Mouse (Mus musculus): Measurements from ENCODE around the gene Trap1. TPM values are rescaled to one million over a fixed set of nuclear protein-coding genes. Genes with fewer than 3 reads are reported as not detected.

Gene Trap1
- 100 to 1,000 TPM; 138 to 154 TPM for total RNA-seq (2021)
- 124 and 167 TPM in 2 replicates for polyA plus RNA-seq (2012; rRNA removed)
- long read RNA-seq, transcript Trap1-201 (18 exons, 2,320 nt): major isoform, 147 of 164 reads
- long read RNA-seq, partial matches to known transcripts: 10 of 164 reads
- long read RNA-seq, other reads (novel, unspliced or antisense): 7 of 164 reads

DNA sequence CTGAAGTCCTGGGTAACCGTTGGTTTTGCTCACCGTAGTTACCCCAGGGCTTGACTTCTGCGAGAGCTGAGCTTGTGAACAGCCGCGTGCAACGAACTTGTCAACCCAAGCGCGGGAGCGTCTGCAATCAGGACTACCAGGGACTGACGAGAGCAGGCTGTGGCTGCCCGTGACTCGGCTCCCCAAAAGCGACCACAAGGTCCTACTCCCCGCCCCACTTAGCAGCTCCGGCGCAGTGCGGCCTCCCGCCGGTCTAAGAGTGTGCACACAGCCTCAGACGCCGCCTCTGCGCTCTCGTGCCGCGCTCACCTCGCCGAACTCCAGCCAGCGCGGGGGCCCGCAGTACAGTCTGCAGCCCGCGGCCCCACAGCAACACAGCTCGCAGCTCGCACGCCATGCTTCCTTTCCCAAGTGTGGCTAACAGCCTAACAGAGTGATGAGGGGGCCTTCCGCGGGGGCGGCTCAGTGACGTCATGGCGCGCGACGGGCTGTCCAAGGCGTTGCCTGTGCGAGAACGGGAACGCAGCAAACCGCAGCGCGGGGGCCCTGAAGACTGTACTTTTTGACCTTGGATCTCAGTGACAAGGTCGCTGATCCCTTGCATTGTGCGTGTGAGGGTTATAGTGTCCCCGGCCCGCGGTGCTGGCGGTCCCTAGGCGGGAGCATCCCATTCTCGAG, at the start of gene Trap1:
Gene Trap1, minus strand, starts transcription at position 444 of the 678 bp plus-strand sequence.
- Histone ChIP-seq H3K4me1 (ENCODE audit: control insufficient read depth, insufficient read depth, low read length) (no peaks in the 10 kb centered on the region), H3K27me3 (ENCODE audit: control insufficient read depth, insufficient read depth, low read length) (no peaks in the 10 kb centered on the region), H3K27ac (peak within 1 kb of the TSS; percentile 95), H3K4me3 (peak within 1 kb of the TSS; percentile 100), H3K79me2 (replicated peaks; ENCODE audit: control insufficient read depth, insufficient read depth, low read length) (no peaks in the 10 kb centered on the region), H3K9ac (ENCODE audit: low read depth, low read length) (peak within 1 kb of the TSS; percentile 92), H3K36me3 (ENCODE audit: control insufficient read depth, insufficient read depth, low read length) (no peaks in the 10 kb centered on the region)
- DNase-seq: peak; percentile 94 to 98
- intact Hi-C loops (cut with DNase I): loop anchor here (5.0 kb wide), 2 partner anchors 135 to 190 kb away; partner anchors contain the start of gene Crebbp
- peak; percentile 77 for TF ChIP-seq POLR2A (IDR thresholded peaks at IDR 0.05; ENCODE audit: insufficient read depth, low read depth, low read length)
- peak; percentile 73; the same call in 1 of the 2 replicates for TF ChIP-seq EP300 (IDR thresholded peaks at IDR 0.05; ENCODE audit: insufficient read depth, low read depth, low read length)
- no peak for TF ChIP-seq CTCF (IDR thresholded peaks at IDR 0.05)
- under 1% methylated on average over 58 of the region's 58 CpGs for WGBS

- TF ChIP-seq EP300 (IDR thresholded peaks at IDR 0.05; ENCODE audit: insufficient read depth, low read depth, low read length) (no peak), POLR2A (IDR thresholded peaks at IDR 0.05; ENCODE audit: insufficient read depth, low read depth, low read length) (no peak)
- peaks cover 3% of the 10 kb centered on the region for H3K36me3 ChIP-seq (ENCODE audit: control insufficient read depth, insufficient read depth, low read length)
- intact Hi-C loops (cut with DNase I): no loop called here
Measured at GRCm38 (mm10) chr16:4117072-4117471, 39.4 kb upstream of the Trap1 start.

DNA sequence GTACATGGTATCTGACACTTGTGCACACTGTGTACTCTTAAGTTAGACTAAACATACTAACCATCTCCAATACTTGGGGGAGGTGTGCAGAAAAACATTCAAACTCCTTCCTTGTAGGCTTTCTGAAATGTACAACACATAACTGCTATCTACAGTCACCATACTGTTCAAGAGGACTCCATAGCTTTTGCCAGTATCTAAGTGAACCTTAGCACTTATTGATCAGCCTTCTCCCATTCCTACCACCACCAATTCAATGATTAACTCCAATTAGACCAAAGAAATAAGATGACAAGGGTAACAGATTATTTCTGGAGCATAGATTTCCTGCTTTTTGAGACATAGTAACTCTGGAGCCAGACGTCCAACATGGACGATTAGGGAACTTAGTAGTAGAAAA, 22.7 kb upstream of the Trap1 start:
- no peak overlapping the region for H3K9ac ChIP-seq (ENCODE audit: low read depth, low read length)
- DNase-seq: no peak
- no peaks in the 10 kb centered on the region for H3K4me1 ChIP-seq (ENCODE audit: control insufficient read depth, insufficient read depth, low read length)
- TF ChIP-seq POLR2A (IDR thresholded peaks at IDR 0.05; ENCODE audit: insufficient read depth, low read depth, low read length): no peak
- no peak overlapping the region for H3K27ac ChIP-seq
- H3K79me2 ChIP-seq (replicated peaks; ENCODE audit: control insufficient read depth, insufficient read depth, low read length): no peaks in the 10 kb centered on the region
- intact Hi-C loops (cut with DNase I): no loop called here
- 85% methylated on average over 2 of the region's 2 CpGs for WGBS
- no peaks in the 10 kb centered on the region for H3K27me3 ChIP-seq (ENCODE audit: control insufficient read depth, insufficient read depth, low read length)
- H3K36me3 ChIP-seq (ENCODE audit: control insufficient read depth, insufficient read depth, low read length): peaks cover 6% of the 10 kb centered on the region
- no peak overlapping the region for H3K4me3 ChIP-seq

More at GRCm38 (mm10) chr16:4117072-4117471, 39.4 kb upstream of the Trap1 start:
- 0 out of 2 replicates have a peak, but pooled peaks cover 3% of the 10 kb centered on the region for H3K79me2 ChIP-seq (replicated peaks; ENCODE audit: control insufficient read depth, insufficient read depth, low read length)
- WGBS: 37% methylated on average over 4 of the region's 4 CpGs
- H3K27ac ChIP-seq: no peak overlapping the region
- no peaks in the 10 kb centered on the region; the same call in 1 of the 2 replicates for H3K4me1 ChIP-seq (ENCODE audit: control insufficient read depth, insufficient read depth, low read length)
- H3K27me3 ChIP-seq (ENCODE audit: control insufficient read depth, insufficient read depth, low read length): no peaks in the 10 kb centered on the region
- peak; percentile 19 to 31 for DNase-seq
- H3K4me3 ChIP-seq: no peak overlapping the region
- no peak overlapping the region for H3K9ac ChIP-seq (ENCODE audit: low read depth, low read length)

DNA sequence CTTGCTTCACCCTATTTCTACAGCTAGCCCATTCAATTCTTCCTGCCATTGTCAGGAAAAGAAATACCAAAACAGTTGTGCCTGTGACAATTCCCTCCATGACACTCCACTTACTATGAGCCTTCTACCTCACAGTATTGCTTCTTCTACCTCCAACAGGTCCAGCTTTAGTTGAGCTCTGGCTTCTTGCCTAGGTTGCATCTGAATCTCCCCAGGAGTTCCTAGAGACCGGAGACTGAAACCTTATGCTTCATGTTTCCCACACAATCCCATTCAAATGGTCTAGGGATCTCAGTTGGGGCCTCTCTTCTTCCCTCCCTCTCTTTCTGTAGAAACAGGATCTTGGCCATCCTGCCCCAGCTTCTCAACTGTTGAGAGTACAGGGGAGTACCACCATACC, 19.9 kb upstream of the Trap1 start:
- Histone ChIP-seq H3K27me3 (ENCODE audit: control insufficient read depth, insufficient read depth, low read length) (no peaks in the 10 kb centered on the region), H3K79me2 (replicated peaks; ENCODE audit: control insufficient read depth, insufficient read depth, low read length) (no peaks in the 10 kb centered on the region), H3K4me1 (ENCODE audit: control insufficient read depth, insufficient read depth, low read length) (no peaks in the 10 kb centered on the region), H3K4me3 (no peak overlapping the region), H3K27ac (no peak overlapping the region), H3K9ac (ENCODE audit: low read depth, low read length) (no peak overlapping the region), H3K36me3 (ENCODE audit: control insufficient read depth, insufficient read depth, low read length) (peaks cover 6% of the 10 kb centered on the region)
- intact Hi-C loops (cut with DNase I): no loop called here
- 90% methylated on average over 1 of the region's 1 CpGs for WGBS
- TF ChIP-seq EP300 (IDR thresholded peaks at IDR 0.05; ENCODE audit: insufficient read depth, low read depth, low read length) (no peak), CTCF (IDR thresholded peaks at IDR 0.05) (no peak), POLR2A (IDR thresholded peaks at IDR 0.05; ENCODE audit: insufficient read depth, low read depth, low read length) (no peak)
- no peak for DNase-seq

DNA sequence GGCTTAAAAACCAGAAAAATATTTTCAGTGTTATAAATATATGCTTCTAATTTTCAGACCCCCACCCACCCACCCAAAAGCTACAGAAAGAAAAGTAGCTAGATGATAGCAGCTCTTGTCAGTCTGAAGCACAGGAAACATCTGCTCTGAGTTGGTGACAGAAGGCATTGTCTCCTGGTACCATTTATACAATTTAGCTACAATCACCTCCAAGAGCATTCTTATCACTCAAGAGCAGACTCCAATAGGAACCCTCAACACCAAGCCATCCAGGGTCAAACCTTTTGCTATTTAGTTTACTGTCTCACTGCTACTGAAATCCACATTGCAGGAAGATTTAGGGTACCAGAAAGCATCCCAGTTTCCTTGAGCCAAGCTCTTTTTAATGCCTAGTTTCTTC, 19.3 kb upstream of the Trap1 start:
- DNase-seq: no peak
- no peak overlapping the region for H3K9ac ChIP-seq (ENCODE audit: low read depth, low read length)
- no peaks in the 10 kb centered on the region for H3K27me3 ChIP-seq (ENCODE audit: control insufficient read depth, insufficient read depth, low read length)
- H3K79me2 ChIP-seq (replicated peaks; ENCODE audit: control insufficient read depth, insufficient read depth, low read length): no peaks in the 10 kb centered on the region
- H3K4me3 ChIP-seq: no peak overlapping the region
- peaks cover 6% of the 10 kb centered on the region for H3K36me3 ChIP-seq (ENCODE audit: control insufficient read depth, insufficient read depth, low read length)
- H3K27ac ChIP-seq: no peak overlapping the region
- intact Hi-C loops (cut with DNase I): no loop called here
- TF ChIP-seq POLR2A (IDR thresholded peaks at IDR 0.05; ENCODE audit: insufficient read depth, low read depth, low read length) (no peak), CTCF (IDR thresholded peaks at IDR 0.05) (no peak), EP300 (IDR thresholded peaks at IDR 0.05; ENCODE audit: insufficient read depth, low read depth, low read length) (no peak)
- no peaks in the 10 kb centered on the region for H3K4me1 ChIP-seq (ENCODE audit: control insufficient read depth, insufficient read depth, low read length)

DNA sequence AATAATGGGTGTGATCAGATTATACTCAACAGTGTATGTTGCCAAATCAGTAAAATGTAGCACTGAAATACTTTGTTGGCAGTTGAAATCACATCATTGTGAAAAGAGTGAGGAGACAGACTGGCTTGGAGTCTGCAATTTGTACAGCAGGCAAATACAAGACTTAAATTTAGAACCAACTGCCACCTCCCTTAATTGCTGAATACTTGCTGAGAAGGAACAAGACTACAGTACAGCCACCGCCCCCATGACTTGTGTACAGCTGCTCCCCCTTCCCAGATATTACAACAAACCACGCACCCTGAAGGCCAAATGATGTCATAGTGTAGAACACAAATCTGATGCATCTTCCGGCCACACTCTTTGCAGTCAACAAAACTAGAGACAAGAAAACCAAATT, 18.5 kb upstream of the Trap1 start:
- intact Hi-C loops (cut with DNase I): no loop called here
- Histone ChIP-seq H3K27ac (no peak overlapping the region), H3K4me1 (ENCODE audit: control insufficient read depth, insufficient read depth, low read length) (no peaks in the 10 kb centered on the region), H3K27me3 (ENCODE audit: control insufficient read depth, insufficient read depth, low read length) (no peaks in the 10 kb centered on the region), H3K4me3 (no peak overlapping the region), H3K79me2 (replicated peaks; ENCODE audit: control insufficient read depth, insufficient read depth, low read length) (no peaks in the 10 kb centered on the region), H3K36me3 (ENCODE audit: control insufficient read depth, insufficient read depth, low read length) (peaks cover 6% of the 10 kb centered on the region), H3K9ac (ENCODE audit: low read depth, low read length) (no peak overlapping the region)
- no peak for TF ChIP-seq POLR2A (IDR thresholded peaks at IDR 0.05; ENCODE audit: insufficient read depth, low read depth, low read length)
- TF ChIP-seq EP300 (IDR thresholded peaks at IDR 0.05; ENCODE audit: insufficient read depth, low read depth, low read length): no peak
- no peak for TF ChIP-seq CTCF (IDR thresholded peaks at IDR 0.05)
- 95% methylated on average over 3 of the region's 3 CpGs for WGBS
- DNase-seq: no peak

All from heart, adult 2 months (tissue).